Mouse (Mus musculus): ENCODE data around the gene Enpp1. TPM values are rescaled to one million over a fixed set of nuclear protein-coding genes. Genes with fewer than 3 reads are reported as not detected.

The Enpp1 gene
- polyA plus RNA-seq, 1 experiment from 2014 or later = 7.2 TPM

GRCm38 (mm10) chr10:24635331-24635815 is 76.6 kb downstream of the Enpp1 start:
- Histone ChIP-seq H3K4me1 (ENCODE audit: control insufficient read depth in 2 of 2, insufficient read depth in 2 of 2, low read length in 2 of 2) (peaks cover 7 to 26% of the 10 kb centered on the region in 2 experiments), H3K9ac (ENCODE audit: low read length) (no peak overlapping the region), H3K27ac (replicated peaks in 1 of 2; ENCODE audit: control insufficient read depth in 1 of 2, insufficient read depth in 1 of 2, low read depth in 2 of 2, low read length in 2 of 2) (peak overlapping the region; percentile 10 to 13; a peak in 1 of 4 replicates), H3K4me3 (ENCODE audit: control insufficient read depth in 1 of 2, insufficient read depth in 1 of 2, low read depth in 1 of 2, low read length in 2 of 2) (no peak overlapping the region), H3K9me3 (ENCODE audit: control insufficient read depth, low read length) (no peaks in the 10 kb centered on the region), H3K36me3 (ENCODE audit: control insufficient read depth, insufficient read depth, low read length) (no peaks in the 10 kb centered on the region), H3K4me2 (ENCODE audit: low read length) (0 out of 2 replicates have a peak overlapping the region, but pooled peaks have one; percentile 7), H3K27me3 (ENCODE audit: control insufficient read depth, insufficient read depth, low read length) (no peaks in the 10 kb centered on the region)
- WGBS = 20% methylated on average over 11 of the region's 11 CpGs
- peak; percentile 32; the same call in 1 of the 2 replicates for ATAC-seq (ENCODE audit: insufficient number of reproducible peaks, insufficient read depth, low FRiP score, low read depth)

- Histone ChIP-seq H3K27me3 (ENCODE audit: control insufficient read depth, insufficient read depth, low read length) (no peaks in the 10 kb centered on the region), H3K4me1 (ENCODE audit: control insufficient read depth in 2 of 2, insufficient read depth in 2 of 2, low read length in 2 of 2) (peaks cover 7 to 28% of the 10 kb centered on the region in 2 experiments), H3K9ac (ENCODE audit: low read length) (no peak overlapping the region), H3K4me3 (ENCODE audit: control insufficient read depth in 1 of 2, insufficient read depth in 1 of 2, low read depth in 1 of 2, low read length in 2 of 2) (no peak overlapping the region), H3K27ac (replicated peaks in 1 of 2; ENCODE audit: control insufficient read depth in 1 of 2, insufficient read depth in 1 of 2, low read depth in 2 of 2, low read length in 2 of 2) (peak overlapping the region in 1 of 2 experiments; percentile 28; a peak in 1 of 4 replicates), H3K9me3 (ENCODE audit: control insufficient read depth, low read length) (no peaks in the 10 kb centered on the region), H3K4me2 (ENCODE audit: low read length) (0 out of 2 replicates have a peak overlapping the region, but pooled peaks have one; percentile 7), H3K36me3 (ENCODE audit: control insufficient read depth, insufficient read depth, low read length) (no peaks in the 10 kb centered on the region)
- ATAC-seq (ENCODE audit: insufficient number of reproducible peaks, insufficient read depth, low FRiP score, low read depth) = peak; percentile 16; the same call in 1 of the 2 replicates
- 50% methylated on average over 9 of the region's 9 CpGs for WGBS
These were observed 77.7 kb downstream of the Enpp1 start for GRCm38 (mm10) chr10:24634288-24634687.

- no peak overlapping the region for H3K4me3 ChIP-seq (ENCODE audit: control insufficient read depth in 1 of 2, insufficient read depth in 1 of 2, low read depth in 1 of 2, low read length in 2 of 2)
- no peaks in the 10 kb centered on the region for H3K27me3 ChIP-seq (ENCODE audit: control insufficient read depth, insufficient read depth, low read length)
- H3K9me3 ChIP-seq (ENCODE audit: control insufficient read depth, low read length) = no peaks in the 10 kb centered on the region
- no peak overlapping the region for H3K4me2 ChIP-seq (ENCODE audit: low read length)
- no peak overlapping the region for H3K9ac ChIP-seq (ENCODE audit: low read length)
- WGBS = 85% methylated on average over 5 of the region's 5 CpGs
- H3K27ac ChIP-seq (replicated peaks in 1 of 2; ENCODE audit: control insufficient read depth in 1 of 2, insufficient read depth in 1 of 2, low read depth in 2 of 2, low read length in 2 of 2) = no peak overlapping the region
- H3K36me3 ChIP-seq (ENCODE audit: control insufficient read depth, insufficient read depth, low read length) = no peaks in the 10 kb centered on the region
- no peak for ATAC-seq (ENCODE audit: insufficient number of reproducible peaks, insufficient read depth, low FRiP score, low read depth)
- peaks cover 6 to 19% of the 10 kb centered on the region in 2 experiments for H3K4me1 ChIP-seq (ENCODE audit: control insufficient read depth in 2 of 2, insufficient read depth in 2 of 2, low read length in 2 of 2)
These were observed 80.8 kb downstream of the Enpp1 start for GRCm38 (mm10) chr10:24631122-24631521.

GRCm38 (mm10) chr10:24630469-24631081 is 81.4 kb downstream of the Enpp1 start:
- ATAC-seq (ENCODE audit: insufficient number of reproducible peaks, insufficient read depth, low FRiP score, low read depth) = no peak
- Histone ChIP-seq H3K4me2 (ENCODE audit: low read length) (peak overlapping the region; percentile 39), H3K4me1 (ENCODE audit: control insufficient read depth in 2 of 2, insufficient read depth in 2 of 2, low read length in 2 of 2) (peaks cover 6 to 17% of the 10 kb centered on the region in 2 experiments), H3K4me3 (ENCODE audit: control insufficient read depth in 1 of 2, insufficient read depth in 1 of 2, low read depth in 1 of 2, low read length in 2 of 2) (no peak overlapping the region), H3K27me3 (ENCODE audit: control insufficient read depth, insufficient read depth, low read length) (no peaks in the 10 kb centered on the region), H3K27ac (replicated peaks in 1 of 2; ENCODE audit: control insufficient read depth in 1 of 2, insufficient read depth in 1 of 2, low read depth in 2 of 2, low read length in 2 of 2) (no peak overlapping the region), H3K9me3 (ENCODE audit: control insufficient read depth, low read length) (no peaks in the 10 kb centered on the region), H3K9ac (ENCODE audit: low read length) (peak overlapping the region; percentile 55; the same call in 1 of the 2 replicates), H3K36me3 (ENCODE audit: control insufficient read depth, insufficient read depth, low read length) (no peaks in the 10 kb centered on the region)
- 24% methylated on average over 18 of the region's 18 CpGs for WGBS

GRCm38 (mm10) chr10:24629086-24629720 is 82.8 kb downstream of the Enpp1 start:
- Histone ChIP-seq H3K27ac (replicated peaks in 1 of 2; ENCODE audit: control insufficient read depth in 1 of 2, insufficient read depth in 1 of 2, low read depth in 2 of 2, low read length in 2 of 2) (no peak overlapping the region), H3K27me3 (ENCODE audit: control insufficient read depth, insufficient read depth, low read length) (no peaks in the 10 kb centered on the region), H3K9me3 (ENCODE audit: control insufficient read depth, low read length) (no peaks in the 10 kb centered on the region), H3K4me3 (ENCODE audit: control insufficient read depth in 1 of 2, insufficient read depth in 1 of 2, low read depth in 1 of 2, low read length in 2 of 2) (no peak overlapping the region), H3K36me3 (ENCODE audit: control insufficient read depth, insufficient read depth, low read length) (no peaks in the 10 kb centered on the region), H3K9ac (ENCODE audit: low read length) (no peak overlapping the region), H3K4me1 (ENCODE audit: control insufficient read depth in 2 of 2, insufficient read depth in 2 of 2, low read length in 2 of 2) (peaks cover 2 to 4% of the 10 kb centered on the region in 2 experiments; a peak in 2 of 4 replicates), H3K4me2 (ENCODE audit: low read length) (peak overlapping the region; percentile 34)
- ATAC-seq (ENCODE audit: insufficient number of reproducible peaks, insufficient read depth, low FRiP score, low read depth) = no peak
- WGBS = 30% methylated on average over 9 of the region's 9 CpGs

- 0 out of 4 replicates have a peak, but pooled peaks cover 2 to 3% of the 10 kb centered on the region in 2 experiments for H3K4me1 ChIP-seq (ENCODE audit: control insufficient read depth in 2 of 2, insufficient read depth in 2 of 2, low read length in 2 of 2)
- H3K36me3 ChIP-seq (ENCODE audit: control insufficient read depth, insufficient read depth, low read length) = no peaks in the 10 kb centered on the region
- no peak overlapping the region for H3K27ac ChIP-seq (replicated peaks in 1 of 2; ENCODE audit: control insufficient read depth in 1 of 2, insufficient read depth in 1 of 2, low read depth in 2 of 2, low read length in 2 of 2)
- ATAC-seq (ENCODE audit: insufficient number of reproducible peaks, insufficient read depth, low FRiP score, low read depth) = no peak
- no peaks in the 10 kb centered on the region for H3K27me3 ChIP-seq (ENCODE audit: control insufficient read depth, insufficient read depth, low read length)
- H3K9ac ChIP-seq (ENCODE audit: low read length) = no peak overlapping the region
- 74% methylated on average over 9 of the region's 9 CpGs for WGBS
- H3K9me3 ChIP-seq (ENCODE audit: control insufficient read depth, low read length) = no peaks in the 10 kb centered on the region
- no peak overlapping the region for H3K4me3 ChIP-seq (ENCODE audit: control insufficient read depth in 1 of 2, insufficient read depth in 1 of 2, low read depth in 1 of 2, low read length in 2 of 2)
- peak overlapping the region; percentile 34; the same call in 1 of the 2 replicates for H3K4me2 ChIP-seq (ENCODE audit: low read length)
These were observed 83.5 kb downstream of the Enpp1 start for GRCm38 (mm10) chr10:24628466-24628865.

- WGBS = 65% methylated on average over 12 of the region's 12 CpGs
These were observed 84.7 kb downstream of the Enpp1 start for GRCm38 (mm10) chr10:24627262-24627661.

More at GRCm38 (mm10) chr10:24627262-24627661, 84.7 kb downstream of the Enpp1 start:
- no peaks in the 10 kb centered on the region for H3K36me3 ChIP-seq (ENCODE audit: control insufficient read depth, insufficient read depth, low read length)
- H3K9ac ChIP-seq (ENCODE audit: low read length) = no peak overlapping the region
- H3K9me3 ChIP-seq (ENCODE audit: control insufficient read depth, low read length) = no peaks in the 10 kb centered on the region
- no peak overlapping the region for H3K4me3 ChIP-seq (ENCODE audit: control insufficient read depth in 1 of 2, insufficient read depth in 1 of 2, low read depth in 1 of 2, low read length in 2 of 2)
- H3K27me3 ChIP-seq (ENCODE audit: control insufficient read depth, insufficient read depth, low read length) = no peaks in the 10 kb centered on the region
- no peak overlapping the region for H3K27ac ChIP-seq (replicated peaks in 1 of 2; ENCODE audit: control insufficient read depth in 1 of 2, insufficient read depth in 1 of 2, low read depth in 2 of 2, low read length in 2 of 2)
- ATAC-seq (ENCODE audit: insufficient number of reproducible peaks, insufficient read depth, low FRiP score, low read depth) = no peak
- H3K4me2 ChIP-seq (ENCODE audit: low read length) = no peak overlapping the region
- 0 out of 4 replicates have a peak, but pooled peaks cover 2 to 3% of the 10 kb centered on the region in 2 experiments for H3K4me1 ChIP-seq (ENCODE audit: control insufficient read depth in 2 of 2, insufficient read depth in 2 of 2, low read length in 2 of 2)
